Mouse (Mus musculus) small intestine, adult 10 weeks (tissue): ENCODE measurements around the gene Tnc. TPM values are rescaled to one million over a fixed set of nuclear protein-coding genes. Genes with fewer than 3 reads are reported as not detected.

Source experiments
- polyA plus RNA-seq: library from polyadenylated mRNA; stranded (reverse); fragments of 350-450 nt; fragmentation: Illumina TruSeq; extraction: RNeasy Lipid Tissue Mini Kit (QIAGEN cat#74804); gene quantifications from one replicate; pipeline ENCODE4 v1.2.3, GENCODE M21; 2014; ENCODE audit warnings: low replicate concordance

Tnc gene
- 7.6 TPM for polyA plus RNA-seq

GRCm38 (mm10) chr4:64046831-64047493 is at the start of gene Tnc:
TSS of gene Tnc (minus strand) at chr4:64047015.

Other genes with a start within 250 kb of the Tnc start
- 3.3 TPM for gene Tnfsf8, start 185.7 kb downstream of the Tnc start, polyA plus RNA-seq